Mouse (Mus musculus): ENCODE measurements around the gene Klhdc10. TPM values are rescaled to one million over a fixed set of nuclear protein-coding genes. Genes with fewer than 3 reads are reported as not detected.

The Klhdc10 gene
- polyA plus RNA-seq, 2 experiments, result 9.4 to 12.8 TPM

- H3K27ac ChIP-seq, result no peak overlapping the region
- H3K9ac ChIP-seq (replicated peaks), result peak overlapping the region; percentile 61
- H3K4me2 ChIP-seq (ENCODE audit: low read depth), result peak overlapping the region; percentile 80
- H3K36me3 ChIP-seq (replicated peaks; ENCODE audit: control insufficient read depth, insufficient read depth, low read depth), result no peaks in the 10 kb centered on the region
- no peaks in the 10 kb centered on the region for H3K9me3 ChIP-seq (ENCODE audit: control insufficient read depth, low read length)
- H3K27me3 ChIP-seq (ENCODE audit: control insufficient read depth, insufficient read depth, low read length), result no peaks in the 10 kb centered on the region; the same call in 1 of the 2 replicates
- DNase-seq (ENCODE audit: low read depth in 3 of 3, low spot score in 3 of 3) (peak in 2 of 3 experiments; percentile 28 to 40), ATAC-seq (ENCODE audit: insufficient read depth) (peak; percentile 19; the same call in 1 of the 2 replicates)
- TF ChIP-seq CTCF (IDR thresholded peaks at IDR 0.05; ENCODE audit: low read depth) (peak; percentile 92), EP300 (IDR thresholded peaks at IDR 0.05; ENCODE audit: low read depth) (no peak)
- WGBS (ENCODE audit: insufficient replicate concordance), result 9% methylated on average over 40 of the region's 40 CpGs
- peaks cover 2 to 13% of the 10 kb centered on the region in 2 experiments; a peak in 3 of 4 replicates for H3K4me1 ChIP-seq (replicated peaks; ENCODE audit: control insufficient read depth in 2 of 2, insufficient read depth in 2 of 2, low read length in 1 of 2)
- peak overlapping the region; percentile 49 to 55 for H3K4me3 ChIP-seq (ENCODE audit: insufficient read depth in 1 of 2, low read depth in 2 of 2, low read length in 2 of 2)
Measured at GRCm38 (mm10) chr6:30459811-30460749, 58.4 kb downstream of the Klhdc10 start.

GRCm38 (mm10) chr6:30460750-30461446, 59.2 kb downstream of the Klhdc10 start:
- H3K27ac ChIP-seq, result no peak overlapping the region
- H3K36me3 ChIP-seq (replicated peaks; ENCODE audit: control insufficient read depth, insufficient read depth, low read depth), result no peaks in the 10 kb centered on the region
- H3K9me3 ChIP-seq (ENCODE audit: control insufficient read depth, low read length), result no peaks in the 10 kb centered on the region
- no peak overlapping the region for H3K9ac ChIP-seq (replicated peaks)
- peaks cover 2 to 13% of the 10 kb centered on the region in 2 experiments; a peak in 3 of 4 replicates for H3K4me1 ChIP-seq (replicated peaks; ENCODE audit: control insufficient read depth in 2 of 2, insufficient read depth in 2 of 2, low read length in 1 of 2)
- no peak for TF ChIP-seq EP300 (IDR thresholded peaks at IDR 0.05; ENCODE audit: low read depth)
- TF ChIP-seq CTCF (IDR thresholded peaks at IDR 0.05; ENCODE audit: low read depth), result no peak
- H3K4me2 ChIP-seq (ENCODE audit: low read depth), result peak overlapping the region; percentile 80
- peak; percentile 38 to 41 (median 39) for DNase-seq (ENCODE audit: low read depth in 3 of 3, low spot score in 3 of 3)
- 38% methylated on average over 18 of the region's 19 CpGs for WGBS (ENCODE audit: insufficient replicate concordance)
- H3K4me3 ChIP-seq (ENCODE audit: insufficient read depth in 1 of 2, low read depth in 2 of 2, low read length in 2 of 2), result no peak overlapping the region
- peak; percentile 67 for ATAC-seq (ENCODE audit: insufficient read depth)
- no peaks in the 10 kb centered on the region; the same call in 1 of the 2 replicates for H3K27me3 ChIP-seq (ENCODE audit: control insufficient read depth, insufficient read depth, low read length)

GRCm38 (mm10) chr6:30461755-30462344, 60.2 kb downstream of the Klhdc10 start:
- H3K4me2 ChIP-seq (ENCODE audit: low read depth), result no peak overlapping the region
- no peaks in the 10 kb centered on the region for H3K36me3 ChIP-seq (replicated peaks; ENCODE audit: control insufficient read depth, insufficient read depth, low read depth)
- ATAC-seq (ENCODE audit: insufficient read depth) (no peak), DNase-seq (ENCODE audit: low read depth in 3 of 3, low spot score in 3 of 3) (no peak)
- no peaks in the 10 kb centered on the region for H3K9me3 ChIP-seq (ENCODE audit: control insufficient read depth, low read length)
- TF ChIP-seq EP300 (IDR thresholded peaks at IDR 0.05; ENCODE audit: low read depth) (no peak), CTCF (IDR thresholded peaks at IDR 0.05; ENCODE audit: low read depth) (no peak)
- WGBS (ENCODE audit: insufficient replicate concordance), result 68% methylated on average over 13 of the region's 13 CpGs
- no peak overlapping the region for H3K9ac ChIP-seq (replicated peaks)
- no peak overlapping the region for H3K4me3 ChIP-seq (ENCODE audit: insufficient read depth in 1 of 2, low read depth in 2 of 2, low read length in 2 of 2)
- no peak overlapping the region for H3K27ac ChIP-seq
- peaks cover 2 to 13% of the 10 kb centered on the region in 2 experiments; a peak in 3 of 4 replicates for H3K4me1 ChIP-seq (replicated peaks; ENCODE audit: control insufficient read depth in 2 of 2, insufficient read depth in 2 of 2, low read length in 1 of 2)
- no peaks in the 10 kb centered on the region; the same call in 1 of the 2 replicates for H3K27me3 ChIP-seq (ENCODE audit: control insufficient read depth, insufficient read depth, low read length)

- Histone ChIP-seq H3K4me2 (ENCODE audit: low read depth) (no peak overlapping the region), H3K36me3 (replicated peaks; ENCODE audit: control insufficient read depth, insufficient read depth, low read depth) (no peaks in the 10 kb centered on the region), H3K27ac (no peak overlapping the region), H3K27me3 (ENCODE audit: control insufficient read depth, insufficient read depth, low read length) (no peaks in the 10 kb centered on the region; the same call in 1 of the 2 replicates), H3K9me3 (ENCODE audit: control insufficient read depth, low read length) (no peaks in the 10 kb centered on the region), H3K4me3 (ENCODE audit: insufficient read depth in 1 of 2, low read depth in 2 of 2, low read length in 2 of 2) (no peak overlapping the region), H3K4me1 (replicated peaks; ENCODE audit: control insufficient read depth in 2 of 2, insufficient read depth in 2 of 2, low read length in 1 of 2) (peaks cover 2 to 15% of the 10 kb centered on the region in 2 experiments; a peak in 3 of 4 replicates), H3K9ac (replicated peaks) (no peak overlapping the region)
- ATAC-seq (ENCODE audit: insufficient read depth) (no peak), DNase-seq (ENCODE audit: low read depth in 3 of 3, low spot score in 3 of 3) (no peak)
- TF ChIP-seq CTCF (IDR thresholded peaks at IDR 0.05; ENCODE audit: low read depth), result 0 out of 2 replicates have a peak, but pooled peaks have one; percentile 10
- TF ChIP-seq EP300 (IDR thresholded peaks at IDR 0.05; ENCODE audit: low read depth), result no peak
- WGBS (ENCODE audit: insufficient replicate concordance), result 8% methylated on average over 7 of the region's 7 CpGs
Measured at GRCm38 (mm10) chr6:30462822-30463221, 61.2 kb downstream of the Klhdc10 start.
